In the genomic region with DNA sequence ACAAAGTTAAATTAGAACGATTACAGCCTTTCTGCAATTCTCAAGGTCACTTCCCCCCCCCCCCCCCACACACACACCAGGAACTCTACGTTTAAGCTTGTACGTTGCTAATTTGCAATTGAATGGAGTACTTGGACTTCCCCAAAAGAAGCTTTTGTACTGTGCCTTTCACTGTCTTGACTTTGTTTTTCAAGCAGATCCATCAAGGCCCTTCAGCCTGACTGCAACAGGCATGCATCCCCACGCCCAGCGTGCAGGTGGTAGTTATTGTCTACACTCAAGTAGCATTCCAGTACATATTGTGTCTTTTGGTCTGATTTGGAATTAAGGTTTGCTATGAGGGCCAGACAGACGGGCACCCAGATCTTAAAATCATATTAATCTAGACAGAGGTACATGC, we compare ENCODE assay signal across 22 mouse cellular contexts.
DNase-seq lines count a peak whose midpoint lies in the region; ATAC-seq and TF ChIP-seq lines count a peak whose summit lies in the region.
"Had no signal": no experiment of that assay in that cellular context is flagged by ENCODE, and none has a peak within 500 bp of the region (broad histone marks: within the 10 kb centered on the region; RNA-seq: fewer than 3 reads in every experiment).

No protein-coding gene starts in this region.

- H3K9me3 ChIP-seq in ES-Bruce4 (replicated peaks; ENCODE audit: control insufficient read depth, insufficient read depth, low read length, poor library complexity, severe bottlenecking): peaks cover 36% of the 10 kb centered on the region
- H3K9me3 ChIP-seq in ES-E14 (ENCODE audit: control insufficient read depth, insufficient read depth, low read depth, low read length): no peaks in the 10 kb centered on the region
- H3K9me3 ChIP-seq: G1E had no signal

- ATAC-seq in CD4-positive, CD25-positive, alpha-beta regulatory T cell, adult 4 months: no peak
- ATAC-seq: activated CD4-positive, CD25-positive, alpha-beta regulatory T cell, adult 4 months; forebrain, embryonic 13.5 days; forebrain, embryonic 15.5 days; forebrain, postnatal 0 days; Patski had no signal

- no peaks in the 10 kb centered on the region for H3K4me1 ChIP-seq in ES-Bruce4 (ENCODE audit: control insufficient read depth, insufficient read depth, low read length)
- no peaks in the 10 kb centered on the region for H3K4me1 ChIP-seq in ES-E14 (ENCODE audit: control insufficient read depth in 2 of 2, insufficient read depth in 2 of 2, low read length in 2 of 2, poor library complexity in 1 of 2)
- H3K4me1 ChIP-seq: embryonic facial prominence, embryonic 10.5 days; embryonic facial prominence, embryonic 12.5 days; forebrain, embryonic 13.5 days; forebrain, embryonic 15.5 days had no signal

- no peaks in the 10 kb centered on the region for H3K27me3 ChIP-seq in ES-Bruce4 (ENCODE audit: control insufficient read depth, insufficient read depth, low read length, poor library complexity, severe bottlenecking)
- H3K27me3 ChIP-seq: embryonic facial prominence, embryonic 12.5 days; forebrain, embryonic 13.5 days; forebrain, embryonic 15.5 days; Patski had no signal

- TF ChIP-seq CTCF in ES-Bruce4 (IDR thresholded peaks at IDR 0.05; ENCODE audit: low read depth, low read length): no peak

- DNase-seq in ES-E14 (ENCODE audit: low read depth, low spot score) (no peak), ZHBTc4 (ENCODE audit: low read depth, low spot score) (peak; percentile 90)
- no peak for DNase-seq in left cerebral cortex, adult 11 months (ENCODE audit: low spot score)
- DNase-seq: adrenal gland, adult 8-10 months; adrenal gland, postnatal 14 days; adrenal gland, postnatal 36 days; B cell, adult 2 months; cerebellum, adult 11-12 months; cerebellum, adult 2 months; cerebellum, adult 9-10 months; cerebellum, postnatal 10 days; cerebellum, postnatal 25 days; forebrain, postnatal 0 days had no signal

- H3K27ac ChIP-seq in ES-Bruce4 (ENCODE audit: insufficient read depth, low read length): 0 out of 2 replicates have a peak overlapping the region, but pooled peaks have one; percentile 54
- peak overlapping the region; percentile 47; the same call in 1 of the 2 replicates for H3K27ac ChIP-seq in ES-E14 (ENCODE audit: insufficient read depth, low read depth, low read length, poor library complexity, severe bottlenecking)
- H3K27ac ChIP-seq: embryonic facial prominence, embryonic 10.5 days; embryonic facial prominence, embryonic 12.5 days; forebrain, embryonic 13.5 days; forebrain, embryonic 15.5 days had no signal

- in situ Hi-C loops in ES-E14 (cut with MboI; ENCODE audit: low sequenced_read_pairs in 2 of 2, unreplicated experiment in 2 of 2): no loop called here

- no peaks in the 10 kb centered on the region for H3K36me3 ChIP-seq in ES-Bruce4 (ENCODE audit: control insufficient read depth, insufficient read depth, low read length, poor library complexity, severe bottlenecking)
- no peaks in the 10 kb centered on the region for H3K36me3 ChIP-seq in ES-E14 (ENCODE audit: control insufficient read depth, insufficient read depth, low read length, poor library complexity, severe bottlenecking)
- H3K36me3 ChIP-seq: embryonic facial prominence, embryonic 10.5 days; embryonic facial prominence, embryonic 12.5 days; forebrain, embryonic 15.5 days; G1E had no signal

- H3K9ac ChIP-seq in ES-Bruce4 (ENCODE audit: low read depth, poor library complexity, severe bottlenecking): no peak overlapping the region
- H3K9ac ChIP-seq in ES-E14 (ENCODE audit: insufficient read depth, low read depth, low read length, poor library complexity, severe bottlenecking): no peak overlapping the region
- H3K9ac ChIP-seq: embryonic facial prominence, embryonic 12.5 days; forebrain, embryonic 13.5 days; forebrain, embryonic 15.5 days; forebrain, postnatal 0 days had no signal

- TF ChIP-seq POLR2A in ES-Bruce4 (IDR thresholded peaks at IDR 0.05; ENCODE audit: insufficient read depth, low read length): no peak

- 0 out of 2 replicates have a peak, but pooled peaks have one; percentile 25 for TF ChIP-seq EP300 in ES-Bruce4 (IDR thresholded peaks at IDR 0.05; ENCODE audit: insufficient read depth, low read depth, low read length)

- H3K4me3 ChIP-seq in ES-Bruce4 (ENCODE audit: low read depth, low read length) (no peak overlapping the region), ES-E14 (ENCODE audit: insufficient read depth in 1 of 2, low read depth in 1 of 2, low read length in 2 of 2, poor library complexity in 1 of 2, severe bottlenecking in 1 of 2) (no peak overlapping the region)
- H3K4me3 ChIP-seq: embryonic facial prominence, embryonic 10.5 days; embryonic facial prominence, embryonic 12.5 days; forebrain, embryonic 13.5 days; forebrain, embryonic 15.5 days had no signal

TF ChIP-seq in ES-E14, 5 proteins besides CTCF, POLR2A, EP300 and RAD21:
- no peak for TF ChIP-seq CHD2 (IDR thresholded peaks at IDR 0.05; ENCODE audit: low read depth, low read length)
- TF ChIP-seq MAFK (IDR thresholded peaks at IDR 0.05; ENCODE audit: insufficient read depth, low read depth, low read length): no peak
- TF ChIP-seq ZNF384 (IDR thresholded peaks at IDR 0.05; ENCODE audit: low read depth, low read length): no peak
- TF ChIP-seq ZC3H11A (IDR thresholded peaks at IDR 0.05; ENCODE audit: borderline replicate concordance, low read depth, low read length): no peak
- TF ChIP-seq HCFC1 (IDR thresholded peaks at IDR 0.05; ENCODE audit: borderline replicate concordance, insufficient read depth, low read length): no peak
